Mouse (Mus musculus) left cerebral cortex, adult 2 months (tissue): ENCODE measurements at regions not wholly inside any gene's neighbourhood (a gene's known extent, or its start where the extent isn't known, plus 50 kb on each side); places are given as distances from the start of the nearest gene placed in this dataset.

Source experiments
- DNase-seq, 2 experiments: peaks; one replicate each; pipeline ENCODE4 v3.0.0; 2021 to 2022; ENCODE audit warnings: low spot score in 2 of 2, mixed read lengths in 1 of 2; ENCODE audit errors: extremely low spot score in 1 of 2
- H3K27ac ChIP-seq: fragments of 200-600 bp; 2 replicates; pipeline ENCODE4 v1.8.1; 2022
- H3K4me3 ChIP-seq: fragments of 200-600 bp; 2 replicates; pipeline ENCODE4 v1.8.1; 2022
- CTCF ChIP-seq: fragments of 200-600 bp; IDR thresholded peaks from 2 replicates; pipeline ENCODE4 v1.8.1; 2022; ENCODE audit warnings: antibody characterized with exemption, mild to moderate bottlenecking, moderate library complexity
- intact Hi-C: fragments of 180-260 bp; cut with DNase I; formaldehyde crosslinking; loops from one replicate; pipeline ENCODE4 v1.15.1; 2025

DNA sequence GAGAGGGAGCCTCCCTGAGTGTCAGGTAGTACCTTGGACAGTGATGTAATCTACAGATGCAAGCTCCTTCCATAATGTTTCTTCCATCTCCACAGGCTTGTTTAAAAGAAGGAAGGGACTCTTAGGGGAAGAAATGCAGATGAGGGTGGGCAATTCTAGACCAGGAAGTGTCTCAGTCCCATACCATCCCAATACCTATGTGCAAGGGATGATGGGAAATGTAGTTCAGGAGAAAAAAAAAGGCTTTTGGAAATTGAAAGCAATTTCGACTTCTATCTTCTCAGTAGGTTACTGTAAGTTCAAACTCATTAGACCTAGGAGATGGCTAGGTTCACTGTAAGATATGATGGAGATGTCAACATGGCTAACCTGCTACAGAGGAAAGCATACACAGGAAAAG, 68.3 kb downstream of the Cd83 start:
- TF ChIP-seq CTCF = no peak
- intact Hi-C loops = no loop called here
- no peak overlapping the region for H3K27ac ChIP-seq
- no peak overlapping the region for H3K4me3 ChIP-seq
- DNase-seq = no peak

DNA sequence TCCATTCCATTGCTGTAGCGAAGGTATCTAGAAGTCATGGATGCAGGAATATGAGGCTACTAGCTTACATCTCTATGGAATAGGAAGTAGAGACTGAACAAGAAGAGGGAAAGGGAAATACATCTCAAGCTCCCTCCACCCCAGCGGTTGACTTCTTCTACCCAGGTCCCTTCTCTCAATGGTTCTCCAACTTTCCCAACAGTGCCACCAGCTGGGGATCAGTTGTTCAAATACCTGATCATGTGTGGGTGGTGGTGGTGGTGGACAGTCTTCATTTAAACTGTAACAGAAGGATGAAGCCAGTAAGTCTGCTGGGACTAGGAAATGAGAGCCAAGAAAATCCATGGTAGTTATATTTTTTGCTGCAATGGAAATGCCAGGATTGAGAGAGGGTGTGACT, 70.4 kb downstream of the Cd83 start:
- Histone ChIP-seq H3K27ac (no peak overlapping the region), H3K4me3 (no peak overlapping the region)
- no peak for DNase-seq
- intact Hi-C loops = no loop called here
- no peak for TF ChIP-seq CTCF

DNA sequence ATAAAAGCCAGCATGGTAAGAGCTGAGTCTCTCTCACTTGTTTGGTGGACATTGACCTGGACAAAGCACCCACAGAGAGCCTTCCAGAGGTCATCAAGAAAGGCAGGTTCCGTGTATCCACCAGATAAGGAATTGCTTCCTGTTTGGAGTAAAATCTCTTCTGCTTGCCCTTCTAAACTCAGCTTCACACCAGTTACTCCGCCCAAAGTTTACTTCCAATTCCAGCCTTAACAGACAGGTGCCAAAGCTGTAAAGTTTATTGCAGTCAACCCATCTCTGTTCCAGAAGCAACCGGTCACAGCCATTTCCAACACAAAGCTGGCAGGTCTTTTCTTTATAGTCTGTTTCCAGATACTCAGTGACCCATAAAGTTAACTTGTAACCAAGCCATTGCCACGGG, 76.4 kb downstream of the Cd83 start:
- Histone ChIP-seq H3K4me3 (no peak overlapping the region), H3K27ac (no peak overlapping the region)
- intact Hi-C loops = loop anchor here (5.0 to 10.0 kb wide), 5 partner anchors 211 to 1044 kb away; no protein-coding TSS in a partner anchor
- DNase-seq = no peak
- TF ChIP-seq CTCF = no peak

DNA sequence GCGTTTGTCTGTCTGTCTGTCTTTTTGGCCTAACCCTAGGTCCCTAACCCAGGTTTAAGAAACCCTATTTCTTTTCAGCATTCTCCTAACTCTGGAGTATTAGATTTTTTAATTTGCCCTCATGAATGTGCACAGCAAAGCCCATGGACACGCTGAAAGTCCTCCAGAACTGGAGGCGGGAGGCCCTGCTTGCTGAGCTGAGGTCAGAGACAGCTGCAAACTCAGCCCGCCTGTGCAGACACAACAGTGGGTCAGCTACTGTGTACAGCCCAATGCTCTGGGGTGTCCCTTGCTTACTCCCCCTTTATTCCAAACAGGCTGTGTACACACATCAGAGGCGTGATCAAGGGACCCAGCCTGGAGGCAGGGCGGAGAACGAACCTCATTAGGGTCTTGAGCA, 76.8 kb downstream of the Cd83 start:
- DNase-seq = no peak
- intact Hi-C loops = loop anchor here (5.0 to 10.0 kb wide), 5 partner anchors 211 to 1043 kb away; no protein-coding TSS in a partner anchor
- no peak overlapping the region for H3K27ac ChIP-seq
- no peak overlapping the region for H3K4me3 ChIP-seq
- TF ChIP-seq CTCF = no peak

DNA sequence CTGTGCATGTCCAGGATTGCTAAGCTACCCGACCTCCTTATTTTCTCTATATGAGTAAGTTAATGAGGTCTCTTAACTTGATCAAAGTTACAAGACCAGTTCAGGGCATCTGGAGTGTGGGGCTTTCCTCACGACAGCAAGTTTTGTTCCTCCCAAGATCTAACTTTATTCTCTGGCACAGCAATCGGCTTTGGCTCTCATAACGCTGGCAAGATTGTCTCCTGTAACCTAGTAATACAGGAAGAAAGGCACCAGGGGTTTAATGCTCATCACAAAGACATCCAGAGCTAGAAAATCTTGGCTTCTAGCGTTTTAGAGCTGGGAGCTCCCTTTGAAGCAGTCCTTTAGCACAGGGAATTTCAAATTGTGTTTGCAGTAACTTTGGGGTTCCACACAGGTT, 77.5 kb downstream of the Cd83 start:
- no peak overlapping the region for H3K4me3 ChIP-seq
- TF ChIP-seq CTCF = no peak
- no peak for DNase-seq
- intact Hi-C loops = loop anchor here (5.0 to 10.0 kb wide), 5 partner anchors 210 to 1043 kb away; no protein-coding TSS in a partner anchor
- H3K27ac ChIP-seq = no peak overlapping the region

DNA sequence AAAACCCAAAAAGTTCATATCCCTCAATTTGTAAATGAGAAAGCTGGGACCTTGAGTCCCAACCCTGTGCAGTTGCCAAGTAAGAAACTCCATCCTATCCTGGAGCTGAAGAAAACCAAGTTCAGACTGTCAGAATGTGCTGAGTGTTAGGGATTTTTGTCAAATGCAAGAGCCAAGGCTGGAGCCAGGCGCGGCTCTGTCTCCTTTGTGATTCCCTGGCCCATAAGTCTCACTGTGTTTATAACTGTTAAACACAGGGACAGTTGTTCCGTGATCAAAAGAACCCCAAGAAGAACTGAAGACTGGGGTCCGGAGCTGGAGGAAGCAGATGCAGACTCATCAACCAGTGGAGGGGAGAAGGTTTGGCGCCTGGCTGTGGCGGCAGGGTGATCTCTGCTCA, 78.0 kb downstream of the Cd83 start:
- intact Hi-C loops = loop anchor here (5.0 to 10.0 kb wide), 5 partner anchors 210 to 1042 kb away; no protein-coding TSS in a partner anchor
- Histone ChIP-seq H3K27ac (no peak overlapping the region), H3K4me3 (no peak overlapping the region)
- DNase-seq = no peak
- no peak for TF ChIP-seq CTCF

DNA sequence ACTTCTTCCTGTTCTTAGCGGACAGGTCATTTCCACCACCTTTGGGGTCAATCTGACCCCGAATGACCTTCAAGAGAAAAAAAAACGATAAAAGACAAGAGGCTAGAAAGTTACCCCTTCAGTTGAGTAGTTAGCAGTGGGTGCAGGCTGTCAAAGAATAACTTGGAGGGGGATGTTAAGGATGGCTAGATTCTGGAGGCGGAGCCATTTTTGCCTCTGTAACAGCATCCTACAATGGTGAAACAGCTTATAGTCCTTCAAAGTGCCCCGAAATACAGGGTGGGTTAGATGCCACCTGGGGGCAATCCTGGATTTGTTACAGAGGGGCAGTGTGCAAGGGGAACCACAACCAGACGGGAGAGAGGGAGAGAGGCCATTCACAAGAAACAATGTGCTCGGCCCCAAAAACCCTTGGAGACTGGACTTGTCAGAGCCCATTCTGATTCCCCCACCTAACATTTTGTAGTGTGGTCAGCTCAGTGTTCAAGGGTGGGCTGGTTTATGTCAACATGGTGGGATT, 79.1 kb downstream of the Cd83 start:
- intact Hi-C loops = loop anchor here (1.0 to 10.0 kb wide), 6 partner anchors 209 to 1041 kb away; no protein-coding TSS in a partner anchor
- Histone ChIP-seq H3K27ac (no peak overlapping the region), H3K4me3 (no peak overlapping the region)
- TF ChIP-seq CTCF = no peak
- DNase-seq = no peak

DNA sequence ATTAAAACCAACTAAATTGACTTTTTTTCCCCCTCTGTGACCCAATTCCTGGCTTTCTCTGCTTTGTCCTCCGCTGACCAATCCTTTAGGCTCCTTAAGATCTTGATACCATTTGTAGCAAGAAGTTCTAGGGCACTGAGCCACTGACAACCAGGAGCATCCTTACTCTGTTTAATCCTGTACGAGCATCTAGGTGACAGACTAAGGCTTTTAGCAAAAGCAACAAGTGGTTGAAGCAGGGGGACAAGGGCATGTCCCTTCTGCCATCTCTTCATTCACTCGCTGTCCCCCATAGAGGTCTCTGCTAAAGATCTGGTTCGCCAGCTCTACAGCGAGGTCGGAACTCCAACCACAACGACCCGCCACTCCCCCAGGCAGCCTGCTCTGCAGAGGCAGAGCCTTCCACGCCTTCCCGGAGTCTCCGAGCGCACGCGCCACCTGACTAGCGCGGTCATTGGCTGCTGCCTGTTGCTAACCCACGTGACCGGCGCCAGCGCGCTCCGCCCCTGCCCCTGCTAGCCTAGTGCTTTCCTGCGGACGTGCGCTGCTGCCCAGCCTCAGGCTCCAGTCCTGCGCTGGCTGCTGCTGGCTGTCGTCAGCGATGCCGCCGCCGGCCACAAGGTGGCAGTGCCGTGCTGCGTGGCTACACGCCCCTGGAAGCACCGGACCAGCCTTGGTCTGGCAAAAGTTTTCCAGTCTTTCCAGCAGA, 79.7 kb downstream of the Cd83 start:
- peak; percentile 99 for TF ChIP-seq CTCF
- intact Hi-C loops = loop anchor here (1.0 to 10.0 kb wide), 6 partner anchors 208 to 1040 kb away; no protein-coding TSS in a partner anchor
- H3K27ac ChIP-seq = no peak overlapping the region; the same call in 1 of the 2 replicates
- peak; percentile 98 to 99 for DNase-seq
- H3K4me3 ChIP-seq = peak overlapping the region; percentile 38

DNA sequence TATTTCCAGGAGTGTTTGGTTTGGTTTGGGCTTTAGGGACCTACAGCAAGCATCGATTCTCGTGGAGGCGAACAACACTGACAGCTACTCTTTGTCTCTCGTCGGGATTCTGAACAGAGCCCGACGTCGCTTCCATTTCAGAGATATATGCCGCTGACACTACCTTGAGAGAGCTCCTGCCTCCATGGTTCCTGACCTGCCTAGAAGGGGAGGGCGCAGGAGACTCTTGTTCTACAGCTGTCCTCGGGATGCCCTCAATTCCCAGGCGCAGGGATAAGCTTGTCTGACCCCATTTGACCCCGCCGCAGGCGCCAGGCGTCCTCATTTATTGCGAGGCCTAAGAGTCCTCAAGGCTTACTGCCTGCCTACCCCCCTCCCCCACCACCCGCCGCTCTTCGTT, 80.5 kb downstream of the Cd83 start:
- intact Hi-C loops = loop anchor here (5.0 to 10.0 kb wide), 4 partner anchors 370 to 1040 kb away; no protein-coding TSS in a partner anchor
- TF ChIP-seq CTCF = no peak
- peak; percentile 14 to 21 for DNase-seq
- 0 out of 2 replicates have a peak overlapping the region, but pooled peaks have one; percentile 7 for H3K27ac ChIP-seq
- peak overlapping the region; percentile 38 for H3K4me3 ChIP-seq

DNA sequence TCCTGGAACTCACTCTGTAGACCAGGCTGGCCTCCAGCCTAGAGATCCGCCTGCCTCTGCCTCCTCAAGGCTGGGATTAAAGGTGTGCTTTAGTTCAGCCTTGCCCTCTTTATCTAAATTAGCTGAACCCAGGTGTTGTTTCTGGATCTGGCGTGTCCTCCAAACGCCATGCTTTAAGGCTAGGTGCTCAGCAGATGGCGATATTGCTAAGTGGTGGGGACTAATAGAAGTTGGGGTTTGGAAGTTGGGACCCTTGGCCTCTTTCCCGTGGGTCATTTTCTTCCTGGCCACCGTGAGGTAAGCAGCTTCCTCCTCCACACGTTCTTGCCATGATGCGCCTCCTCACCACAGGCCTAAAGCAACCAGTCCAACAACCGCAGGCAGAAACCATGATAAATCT, 91.3 kb downstream of the Cd83 start:
- DNase-seq = no peak
- Histone ChIP-seq H3K27ac (no peak overlapping the region), H3K4me3 (no peak overlapping the region)
- TF ChIP-seq CTCF = peak; percentile 35
- intact Hi-C loops = no loop called here

DNA sequence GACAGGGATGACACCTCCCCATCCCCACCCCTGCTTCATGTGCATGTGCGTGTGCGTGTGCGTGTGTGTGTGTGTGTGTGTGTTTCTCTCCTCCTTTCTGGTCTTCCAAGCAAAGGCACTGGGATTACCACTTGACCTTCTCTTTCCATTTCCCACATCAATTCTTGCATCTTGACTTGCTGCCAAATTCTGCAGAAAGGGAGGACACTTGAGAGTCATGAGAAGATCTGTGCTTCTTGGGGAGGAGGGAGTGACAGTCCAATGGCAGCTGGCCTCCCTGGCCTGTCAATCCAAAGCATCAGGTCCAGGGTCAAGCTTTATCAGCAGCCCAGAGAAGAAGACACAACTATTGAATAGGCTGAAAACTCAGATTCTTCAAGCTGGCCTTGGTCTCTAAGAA, 102.7 kb downstream of the Cd83 start:
- TF ChIP-seq CTCF = no peak
- H3K27ac ChIP-seq = no peak overlapping the region
- H3K4me3 ChIP-seq = no peak overlapping the region
- intact Hi-C loops = no loop called here
- DNase-seq = no peak

DNA sequence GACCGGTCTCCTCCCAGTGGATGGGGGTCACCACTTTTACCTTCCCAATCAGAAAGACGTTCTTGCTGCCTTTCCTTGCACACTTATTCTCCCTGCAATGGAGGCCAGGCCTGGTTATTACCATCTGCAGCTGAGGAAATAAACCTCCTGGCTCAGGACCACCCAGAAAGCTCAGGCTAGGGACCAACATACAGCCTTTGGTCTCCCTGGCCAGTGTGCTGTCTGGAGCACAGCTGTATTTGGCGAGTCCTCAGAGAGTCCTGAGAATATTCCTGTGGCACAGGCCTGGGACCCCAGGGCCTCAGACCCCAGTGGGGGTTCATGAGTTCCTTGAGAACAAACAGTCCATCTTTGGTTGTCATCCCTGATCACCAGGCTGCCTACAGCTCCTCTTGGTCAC, 107.4 kb downstream of the Cd83 start:
- Histone ChIP-seq H3K4me3 (no peak overlapping the region), H3K27ac (no peak overlapping the region)
- no peak for DNase-seq
- intact Hi-C loops = no loop called here
- no peak for TF ChIP-seq CTCF
